In genomic region chr9:77522476-77522875, GRCm38 (mm10) we compare ENCODE assay signal across 23 mouse cellular contexts. TPM values are rescaled to one million over a fixed set of nuclear protein-coding genes. Genes with fewer than 3 reads are reported as not detected.
DNase-seq lines count a peak whose midpoint lies in the region; ATAC-seq and TF ChIP-seq lines count a peak whose summit lies in the region.
"Had no signal": no experiment of that assay in that cellular context is flagged by ENCODE, and none has a peak within 500 bp of the region (broad histone marks: within the 10 kb centered on the region; RNA-seq: fewer than 3 reads in every experiment).

No protein-coding gene starts in this region.

- no peak overlapping the region for H3K4me3 ChIP-seq in embryonic facial prominence, embryonic 12.5 days
- no peak overlapping the region for H3K4me3 ChIP-seq in embryonic facial prominence, embryonic 10.5 days
- H3K4me3 ChIP-seq in limb, embryonic 11.5 days (ENCODE audit: low read depth, low read length), result no peak overlapping the region
- no peak overlapping the region for H3K4me3 ChIP-seq in limb, embryonic 10.5 days
- no peak overlapping the region for H3K4me3 ChIP-seq in stomach, embryonic 16.5 days (replicated peaks; ENCODE audit: low read length)
- no peak overlapping the region for H3K4me3 ChIP-seq in stomach, postnatal 0 days (ENCODE audit: low read depth, low read length)
- H3K4me3 ChIP-seq in hindbrain, embryonic 16.5 days (ENCODE audit: low read length), result no peak overlapping the region
- H3K4me3 ChIP-seq: erythroblast, embryonic 14.5 days; forebrain, embryonic 13.5 days; gastrocnemius, adult 2 months; left cerebral cortex, adult 2 months; myocyte; neural tube, embryonic 15.5 days; stomach, embryonic 15.5 days had no signal

- H3K9ac ChIP-seq in embryonic facial prominence, embryonic 12.5 days, result no peak overlapping the region
- H3K9ac ChIP-seq in limb, embryonic 11.5 days (ENCODE audit: low read length), result no peak overlapping the region
- H3K9ac ChIP-seq in stomach, embryonic 16.5 days (ENCODE audit: low read length), result no peak overlapping the region
- H3K9ac ChIP-seq in stomach, postnatal 0 days (ENCODE audit: low read length), result no peak overlapping the region
- no peak overlapping the region for H3K9ac ChIP-seq in hindbrain, embryonic 16.5 days (ENCODE audit: low read depth, low read length)
- H3K9ac ChIP-seq: forebrain, embryonic 13.5 days; neural tube, embryonic 15.5 days; stomach, embryonic 15.5 days had no signal

- H3K4me2 ChIP-seq in embryonic facial prominence, embryonic 12.5 days (replicated peaks), result no peak overlapping the region
- H3K4me2 ChIP-seq in limb, embryonic 11.5 days (ENCODE audit: low read depth, severe bottlenecking), result no peak overlapping the region
- no peak overlapping the region for H3K4me2 ChIP-seq in stomach, embryonic 16.5 days (ENCODE audit: low read depth, low read length)
- H3K4me2 ChIP-seq in stomach, postnatal 0 days (replicated peaks; ENCODE audit: low read depth), result no peak overlapping the region
- H3K4me2 ChIP-seq in hindbrain, embryonic 16.5 days (ENCODE audit: low read length), result no peak overlapping the region
- H3K4me2 ChIP-seq: forebrain, embryonic 13.5 days; neural tube, embryonic 15.5 days; stomach, embryonic 15.5 days had no signal

- no peak overlapping the region for H3K27ac ChIP-seq in embryonic facial prominence, embryonic 12.5 days
- no peak overlapping the region for H3K27ac ChIP-seq in embryonic facial prominence, embryonic 10.5 days (replicated peaks)
- H3K27ac ChIP-seq in limb, embryonic 11.5 days (replicated peaks; ENCODE audit: low read depth, low read length), result no peak overlapping the region
- no peak overlapping the region for H3K27ac ChIP-seq in limb, embryonic 10.5 days
- H3K27ac ChIP-seq in stomach, embryonic 16.5 days (ENCODE audit: low read length), result no peak overlapping the region
- H3K27ac ChIP-seq in stomach, postnatal 0 days (replicated peaks), result no peak overlapping the region
- no peak overlapping the region for H3K27ac ChIP-seq in hindbrain, embryonic 16.5 days (ENCODE audit: low read depth, low read length)
- H3K27ac ChIP-seq: forebrain, embryonic 13.5 days; gastrocnemius, adult 2 months; left cerebral cortex, adult 2 months; neural tube, embryonic 15.5 days; stomach, embryonic 15.5 days had no signal

- 0 out of 2 replicates have a peak, but pooled peaks have one; percentile 6 for ATAC-seq in embryonic facial prominence, embryonic 12.5 days (ENCODE audit: insufficient number of reproducible peaks, insufficient read depth, low FRiP score, low TSS enrichment)
- ATAC-seq in limb, embryonic 11.5 days (ENCODE audit: insufficient number of reproducible peaks, low FRiP score, low TSS enrichment, low read depth), result 0 out of 2 replicates have a peak, but pooled peaks have one; percentile 22
- 0 out of 2 replicates have a peak, but pooled peaks have one; percentile 23 for ATAC-seq in stomach, embryonic 16.5 days (ENCODE audit: insufficient read depth, low FRiP score)
- no peak for ATAC-seq in stomach, postnatal 0 days (ENCODE audit: low FRiP score, low TSS enrichment)
- ATAC-seq in hindbrain, embryonic 16.5 days, result peak; percentile 32; the same call in 1 of the 2 replicates
- ATAC-seq: forebrain, embryonic 13.5 days; inflammation-experienced regulatory T-cells, adult 6 months; lung, postnatal 0 days had no signal

- peaks cover 15% of the 10 kb centered on the region; the same call in 1 of the 2 replicates for H3K4me1 ChIP-seq in embryonic facial prominence, embryonic 12.5 days
- peaks cover 30% of the 10 kb centered on the region for H3K4me1 ChIP-seq in embryonic facial prominence, embryonic 10.5 days
- no peaks in the 10 kb centered on the region for H3K4me1 ChIP-seq in limb, embryonic 11.5 days (ENCODE audit: control insufficient read depth, insufficient read depth, low read length)
- H3K4me1 ChIP-seq in limb, embryonic 10.5 days, result peaks cover 21% of the 10 kb centered on the region
- H3K4me1 ChIP-seq in stomach, embryonic 16.5 days (ENCODE audit: control insufficient read depth, insufficient read depth, low read length), result peaks cover 10% of the 10 kb centered on the region; the same call in 1 of the 2 replicates
- no peaks in the 10 kb centered on the region for H3K4me1 ChIP-seq in stomach, postnatal 0 days (replicated peaks; ENCODE audit: control insufficient read depth, insufficient read depth)
- peaks cover 5% of the 10 kb centered on the region for H3K4me1 ChIP-seq in hindbrain, embryonic 16.5 days (ENCODE audit: control insufficient read depth, insufficient read depth, low read depth, low read length)

- no peaks in the 10 kb centered on the region for H3K27me3 ChIP-seq in embryonic facial prominence, embryonic 12.5 days
- no peaks in the 10 kb centered on the region for H3K27me3 ChIP-seq in embryonic facial prominence, embryonic 10.5 days (replicated peaks; ENCODE audit: low read depth, poor library complexity, severe bottlenecking)
- no peaks in the 10 kb centered on the region for H3K27me3 ChIP-seq in limb, embryonic 11.5 days (ENCODE audit: control insufficient read depth, insufficient read depth, low read length)
- H3K27me3 ChIP-seq in limb, embryonic 10.5 days (ENCODE audit: low read depth, poor library complexity, severe bottlenecking), result no peaks in the 10 kb centered on the region
- H3K27me3 ChIP-seq in stomach, embryonic 16.5 days (ENCODE audit: control insufficient read depth, insufficient read depth, low read length), result no peaks in the 10 kb centered on the region
- no peaks in the 10 kb centered on the region for H3K27me3 ChIP-seq in stomach, postnatal 0 days (ENCODE audit: control insufficient read depth, insufficient read depth, low read length)
- H3K27me3 ChIP-seq in hindbrain, embryonic 16.5 days (replicated peaks; ENCODE audit: control insufficient read depth, insufficient read depth, low read length), result no peaks in the 10 kb centered on the region
- H3K27me3 ChIP-seq: forebrain, embryonic 13.5 days; neural tube, embryonic 15.5 days; stomach, embryonic 15.5 days had no signal

- 0 out of 2 replicates have a peak, but pooled peaks cover 2% of the 10 kb centered on the region for H3K36me3 ChIP-seq in embryonic facial prominence, embryonic 12.5 days
- no peaks in the 10 kb centered on the region for H3K36me3 ChIP-seq in embryonic facial prominence, embryonic 10.5 days (replicated peaks)
- H3K36me3 ChIP-seq in limb, embryonic 11.5 days (ENCODE audit: control insufficient read depth, insufficient read depth, low read length), result no peaks in the 10 kb centered on the region
- H3K36me3 ChIP-seq in limb, embryonic 10.5 days, result no peaks in the 10 kb centered on the region
- H3K36me3 ChIP-seq in stomach, embryonic 16.5 days (ENCODE audit: control insufficient read depth, insufficient read depth, low read length), result no peaks in the 10 kb centered on the region
- no peaks in the 10 kb centered on the region for H3K36me3 ChIP-seq in stomach, postnatal 0 days (ENCODE audit: control insufficient read depth, insufficient read depth, low read length)
- no peaks in the 10 kb centered on the region for H3K36me3 ChIP-seq in hindbrain, embryonic 16.5 days (ENCODE audit: control insufficient read depth, insufficient read depth, low read length)
- H3K36me3 ChIP-seq: neural tube, embryonic 15.5 days; stomach, embryonic 15.5 days had no signal

- H3K9me3 ChIP-seq in embryonic facial prominence, embryonic 12.5 days, result no peaks in the 10 kb centered on the region
- no peaks in the 10 kb centered on the region for H3K9me3 ChIP-seq in embryonic facial prominence, embryonic 10.5 days
- H3K9me3 ChIP-seq in limb, embryonic 11.5 days (ENCODE audit: control insufficient read depth, low read length), result no peaks in the 10 kb centered on the region
- H3K9me3 ChIP-seq in limb, embryonic 10.5 days (replicated peaks), result no peaks in the 10 kb centered on the region
- H3K9me3 ChIP-seq in stomach, embryonic 16.5 days (replicated peaks; ENCODE audit: control insufficient read depth, low read length), result no peaks in the 10 kb centered on the region
- no peaks in the 10 kb centered on the region for H3K9me3 ChIP-seq in stomach, postnatal 0 days (ENCODE audit: control insufficient read depth, low read length)
- no peaks in the 10 kb centered on the region for H3K9me3 ChIP-seq in hindbrain, embryonic 16.5 days (ENCODE audit: control insufficient read depth, low read length)
- H3K9me3 ChIP-seq: forebrain, embryonic 13.5 days; neural tube, embryonic 15.5 days; stomach, embryonic 15.5 days had no signal

- TF ChIP-seq CTCF in stomach, postnatal 0 days (IDR thresholded peaks at IDR 0.05; ENCODE audit: low read depth), result no peak

- no peak for TF ChIP-seq EP300 in stomach, postnatal 0 days (optimal IDR thresholded peaks at IDR 0.05)

- no peak for DNase-seq in embryonic facial prominence, embryonic 10.5 days (ENCODE audit: low spot score)
- no peak for DNase-seq in limb, embryonic 11.5 days (ENCODE audit: low spot score)
- no peak for DNase-seq in limb, embryonic 10.5 days (ENCODE audit: low spot score)
- DNase-seq in stomach, postnatal 0 days (ENCODE audit: low spot score), result no peak
- no peak for DNase-seq in adrenal gland, adult 8-10 months
- DNase-seq: adrenal gland, postnatal 36 days; cerebellum, postnatal 10 days; gastrocnemius, adult 2 months; heart, postnatal 10 days; kidney, adult 18-20 months; midbrain, embryonic 14.5 days; right cerebral cortex, adult 18-20 months had no signal

- 91% methylated on average over 3 of the region's 3 CpGs for WGBS in embryonic facial prominence, embryonic 12.5 days
- WGBS in embryonic facial prominence, embryonic 10.5 days, result 92% methylated on average over 3 of the region's 3 CpGs
- 91% methylated on average over 3 of the region's 3 CpGs for WGBS in limb, embryonic 11.5 days
- 94% methylated on average over 3 of the region's 3 CpGs for WGBS in limb, embryonic 10.5 days
- 90% methylated on average over 3 of the region's 3 CpGs for WGBS in stomach, embryonic 16.5 days
- WGBS in stomach, postnatal 0 days, result 93% methylated on average over 3 of the region's 3 CpGs
- 96% methylated on average over 3 of the region's 3 CpGs for WGBS in hindbrain, embryonic 16.5 days

RNA-seq across cellular contexts. Expression of gene Lrrc1, which starts 22.2 kb away (rescaled TPM):
- 15.2 and 16.0 TPM in 2 replicates for polyA plus RNA-seq in embryonic facial prominence, embryonic 12.5 days (2016; fragmentation: Nextera tagmentation; extraction: Ambion mirVana)
- 8.4 and 8.7 TPM in 2 replicates for polyA plus RNA-seq in embryonic facial prominence, embryonic 10.5 days (2016; fragmentation: Nextera tagmentation; extraction: Ambion mirVana)
- polyA plus RNA-seq in limb, embryonic 11.5 days (2014; fragmentation: Nextera tagmentation; extraction: Ambion mirVana), result 7.1 and 8.0 TPM in 2 replicates
- 4.9 and 5.4 TPM in 2 replicates for polyA plus RNA-seq in limb, embryonic 10.5 days (2016; fragmentation: Nextera tagmentation; extraction: Ambion mirVana)
- 17.7 and 19.2 TPM in 2 replicates for polyA plus RNA-seq in stomach, embryonic 16.5 days (2015; fragmentation: Nextera tagmentation; extraction: Ambion mirVana)
- 14.9 and 16.2 TPM in 2 replicates for polyA plus RNA-seq in stomach, postnatal 0 days (2015; fragmentation: Nextera tagmentation; extraction: Ambion mirVana)
- 5.0 and 5.5 TPM in 2 replicates for polyA plus RNA-seq in hindbrain, embryonic 16.5 days (2015; fragmentation: Nextera tagmentation; extraction: Ambion mirVana)
- 10 to 100 TPM in 3 of 4 experiments, 1 to 10 TPM in 1; 9.1 to 20.4 (median 14.8) TPM for total RNA-seq in adrenal gland, adult 8-10 months (2022)
